Mouse (Mus musculus) stomach, embryonic 16.5 days (tissue): Measurements from ENCODE around the gene Tmem237. TPM values are rescaled to one million over a fixed set of nuclear protein-coding genes. Genes with fewer than 3 reads are reported as not detected.

Source experiments
- ATAC-seq: fragments of 200-750 bp; cut with Nextera tagmentation; 2 replicates; pipeline ENCODE4 v1.8.0; 2017; ENCODE audit warnings: moderate number of reproducible peaks, moderate TSS enrichment; ENCODE audit not compliant: insufficient read depth, low FRiP score
- H3K27ac ChIP-seq: fragments of 300-500 bp; sonication (generic); 2 replicates; pipeline ENCODE4 v1.5.1; 2014; ENCODE audit warnings: low read length
- H3K27me3 ChIP-seq: fragments of 300-500 bp; sonication (generic); 2 replicates; pipeline ENCODE4 v1.6.1; 2014; ENCODE audit warnings: low read length, control low read depth, mixed read lengths; ENCODE audit not compliant: control insufficient read depth, insufficient read depth
- H3K36me3 ChIP-seq: fragments of 300-500 bp; sonication (generic); 2 replicates; pipeline ENCODE4 v1.6.1; 2014; ENCODE audit warnings: low read length; ENCODE audit not compliant: control insufficient read depth, insufficient read depth
- H3K4me1 ChIP-seq: fragments of 300-500 bp; sonication (generic); 2 replicates; pipeline ENCODE4 v1.6.1; 2014; ENCODE audit warnings: low read length, control low read depth, mixed read lengths; ENCODE audit not compliant: control insufficient read depth, insufficient read depth
- H3K4me2 ChIP-seq: fragments of 300-500 bp; sonication (generic); 2 replicates; pipeline ENCODE4 v1.6.1; 2014; ENCODE audit warnings: low read depth, low read length, mixed read lengths
- H3K4me3 ChIP-seq: fragments of 300-500 bp; sonication (generic); replicated peaks from 2 replicates; pipeline ENCODE4 v1.5.1; 2014; ENCODE audit warnings: mild to moderate bottlenecking, low read length
- H3K9ac ChIP-seq: fragments of 300-500 bp; sonication (generic); 2 replicates; pipeline ENCODE4 v1.6.1; 2014; ENCODE audit warnings: low read length
- H3K9me3 ChIP-seq: fragments of 300-500 bp; sonication (generic); replicated peaks from 2 replicates; pipeline ENCODE4 v1.6.1; 2016; ENCODE audit warnings: low read length, control low read depth; ENCODE audit not compliant: control insufficient read depth
- WGBS: fragments of 180-500 bp; shearing (Covaris S2); extraction: QIAGEN DNeasy Blood & Tissue Kit; methylation state at CpG from one replicate; pipeline ENCODE4 v1.1.7; 2014; 5-methylcytosine and 5-hydroxymethylcytosine counted together
- polyA plus RNA-seq: library from polyadenylated mRNA; unstranded; fragments of >200 nt; fragmentation: Nextera tagmentation; extraction: Ambion mirVana; gene quantifications from 2 replicates; pipeline ENCODE4 v1.2.1, GENCODE M21; 2015

The Tmem237 gene
- 28.6 and 29.8 TPM in 2 replicates for polyA plus RNA-seq

DNA sequence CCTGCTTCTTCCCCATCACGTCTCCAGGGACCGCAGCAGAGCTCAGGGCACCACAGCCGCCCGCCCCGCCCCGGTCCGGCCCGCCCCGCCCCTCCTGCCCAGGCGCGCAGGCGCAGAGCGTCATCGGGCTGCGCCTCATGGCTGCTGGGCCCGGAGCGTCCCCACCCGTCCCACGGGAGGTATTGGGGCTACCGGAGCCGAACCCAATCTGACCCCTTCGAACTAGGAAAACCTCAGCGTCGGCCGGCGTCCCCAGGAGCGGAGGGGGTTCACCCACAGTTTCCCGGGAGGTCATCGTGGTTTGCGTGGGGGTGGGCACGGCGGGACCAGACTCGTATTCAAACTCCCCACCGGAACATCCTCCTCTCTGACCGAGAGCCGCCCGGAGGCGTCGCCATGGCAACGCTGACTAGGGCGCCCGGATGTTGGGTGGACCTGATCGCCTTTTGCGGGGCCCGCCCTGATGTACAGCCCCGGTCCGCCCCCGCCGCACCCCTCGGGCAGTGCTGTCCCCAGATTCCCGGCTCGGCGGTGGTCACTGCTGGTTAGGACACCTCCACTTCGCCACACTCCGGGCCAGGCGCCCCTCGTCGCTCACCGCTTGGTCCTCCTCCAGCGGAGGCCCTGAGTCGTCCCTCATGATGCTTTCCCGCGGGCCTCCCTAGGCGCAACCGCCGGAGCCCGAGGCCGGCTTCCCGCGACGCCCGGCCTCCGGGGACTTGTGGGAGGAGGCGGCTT, at the start of gene Tmem237:
Gene Tmem237, minus strand, starts transcription at position 689 of the 738 bp plus-strand sequence.
- H3K4me3 ChIP-seq, result peak within 1 kb of the TSS; percentile 79
- no peaks in the 10 kb centered on the region for H3K27me3 ChIP-seq
- H3K9me3 ChIP-seq, result no peaks in the 10 kb centered on the region
- no peaks in the 10 kb centered on the region for H3K4me1 ChIP-seq
- peak within 1 kb of the TSS; percentile 62 for H3K4me2 ChIP-seq
- peak within 1 kb of the TSS; percentile 63 for H3K27ac ChIP-seq
- peak; percentile 97 for ATAC-seq
- H3K36me3 ChIP-seq, result no peaks in the 10 kb centered on the region
- peak within 1 kb of the TSS; percentile 87 for H3K9ac ChIP-seq
- under 1% methylated on average over 70 of the region's 74 CpGs for WGBS

DNA sequence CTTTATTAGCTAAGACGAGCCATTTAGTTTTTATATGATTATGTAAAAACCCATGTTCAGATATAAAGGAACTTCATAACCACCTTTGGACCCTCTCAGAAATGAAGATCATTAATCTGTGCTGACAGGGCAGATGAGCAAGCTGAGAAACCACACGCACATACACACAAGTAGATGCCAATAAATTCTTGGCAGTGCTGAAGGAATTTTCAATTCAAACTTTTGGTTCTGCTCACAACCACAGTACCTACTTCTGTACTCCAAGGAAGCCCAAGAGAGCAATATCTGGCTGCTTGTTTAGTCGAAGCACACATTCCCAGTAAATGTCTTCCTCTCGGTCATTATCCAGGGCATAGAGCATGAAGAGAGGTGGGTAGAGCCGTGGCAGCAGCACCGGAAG, 49.4 kb upstream of the Tmem237 start:
- Histone ChIP-seq H3K9me3 (no peaks in the 10 kb centered on the region), H3K27me3 (no peaks in the 10 kb centered on the region), H3K36me3 (no peaks in the 10 kb centered on the region), H3K4me1 (no peaks in the 10 kb centered on the region), H3K4me3 (no peak overlapping the region), H3K9ac (no peak overlapping the region), H3K27ac (no peak overlapping the region), H3K4me2 (no peak overlapping the region)
- ATAC-seq, result no peak
- 81% methylated on average over 6 of the region's 6 CpGs for WGBS

DNA sequence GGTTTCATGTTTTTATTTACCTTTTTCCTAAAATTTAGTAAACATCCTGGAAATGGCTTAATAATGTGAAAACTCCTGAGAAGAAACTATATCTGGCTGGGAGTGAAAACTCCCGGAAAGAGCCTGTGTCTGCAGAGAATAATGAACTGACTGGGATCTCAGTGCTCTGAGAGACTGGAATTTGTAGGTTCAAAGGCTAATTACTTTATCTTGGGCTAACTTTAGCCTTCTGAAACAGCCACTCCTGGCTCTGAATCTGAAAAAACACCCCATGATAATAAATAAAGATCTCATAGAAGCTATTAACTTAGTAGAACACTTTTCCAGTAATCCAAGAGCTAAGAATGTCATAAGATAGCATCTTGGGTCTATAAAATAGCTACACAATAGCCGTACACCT, 48.3 kb upstream of the Tmem237 start:
- Histone ChIP-seq H3K27ac (no peak overlapping the region), H3K9ac (no peak overlapping the region), H3K4me1 (no peaks in the 10 kb centered on the region), H3K36me3 (no peaks in the 10 kb centered on the region), H3K4me2 (no peak overlapping the region), H3K4me3 (no peak overlapping the region), H3K9me3 (no peaks in the 10 kb centered on the region), H3K27me3 (no peaks in the 10 kb centered on the region)
- no peak for ATAC-seq
- 53% methylated on average over 2 of the region's 2 CpGs for WGBS

- WGBS, result 58% methylated on average over 4 of the region's 4 CpGs
- ATAC-seq, result no peak
- Histone ChIP-seq H3K36me3 (no peaks in the 10 kb centered on the region), H3K9ac (no peak overlapping the region), H3K4me1 (no peaks in the 10 kb centered on the region), H3K27me3 (no peaks in the 10 kb centered on the region), H3K4me2 (no peak overlapping the region), H3K27ac (no peak overlapping the region), H3K9me3 (no peaks in the 10 kb centered on the region), H3K4me3 (no peak overlapping the region)
These were observed 47.6 kb upstream of the Tmem237 start for GRCm38 (mm10) chr1:59167654-59168425.

- Histone ChIP-seq H3K9ac (no peak overlapping the region), H3K27ac (no peak overlapping the region), H3K36me3 (no peaks in the 10 kb centered on the region), H3K27me3 (no peaks in the 10 kb centered on the region), H3K4me1 (no peaks in the 10 kb centered on the region), H3K9me3 (no peaks in the 10 kb centered on the region), H3K4me3 (no peak overlapping the region), H3K4me2 (no peak overlapping the region)
- WGBS, result 83% methylated on average over 9 of the region's 9 CpGs
- 0 out of 2 replicates have a peak, but pooled peaks have one; percentile 21 for ATAC-seq
These were observed 46.2 kb upstream of the Tmem237 start for GRCm38 (mm10) chr1:59166232-59166905.

GRCm38 (mm10) chr1:59163918-59164317, 43.7 kb upstream of the Tmem237 start:
- 71% methylated on average over 5 of the region's 5 CpGs for WGBS
- H3K36me3 ChIP-seq, result no peaks in the 10 kb centered on the region
- ATAC-seq, result no peak

GRCm38 (mm10) chr1:59163030-59163461, 42.8 kb upstream of the Tmem237 start, which contains the start of gene Mpp4:
Gene Mpp4, minus strand, starts transcription at chr1:59163389.
- no peak for ATAC-seq
- no peak within 1 kb of the TSS for H3K27ac ChIP-seq
- H3K4me2 ChIP-seq, result no peak within 1 kb of the TSS
- WGBS, result 64% methylated on average over 12 of the region's 12 CpGs
- H3K9me3 ChIP-seq, result no peaks in the 10 kb centered on the region
- H3K27me3 ChIP-seq, result no peaks in the 10 kb centered on the region
- H3K36me3 ChIP-seq, result no peaks in the 10 kb centered on the region
- H3K4me1 ChIP-seq, result no peaks in the 10 kb centered on the region
- H3K4me3 ChIP-seq, result no peak within 1 kb of the TSS
- H3K9ac ChIP-seq, result no peak within 1 kb of the TSS

More at GRCm38 (mm10) chr1:59163918-59164317, 43.7 kb upstream of the Tmem237 start:
- no peaks in the 10 kb centered on the region for H3K27me3 ChIP-seq
- H3K4me3 ChIP-seq, result no peak overlapping the region
- H3K9me3 ChIP-seq, result no peaks in the 10 kb centered on the region
- no peaks in the 10 kb centered on the region for H3K4me1 ChIP-seq
- no peak overlapping the region for H3K9ac ChIP-seq
- no peak overlapping the region for H3K4me2 ChIP-seq
- no peak overlapping the region for H3K27ac ChIP-seq

GRCm38 (mm10) chr1:59162309-59163024, 42.3 kb upstream of the Tmem237 start:
- no peaks in the 10 kb centered on the region for H3K9me3 ChIP-seq
- ATAC-seq, result no peak
- no peaks in the 10 kb centered on the region for H3K4me1 ChIP-seq
- H3K27ac ChIP-seq, result no peak overlapping the region
- no peaks in the 10 kb centered on the region for H3K27me3 ChIP-seq
- H3K4me2 ChIP-seq, result no peak overlapping the region
- no peaks in the 10 kb centered on the region for H3K36me3 ChIP-seq
- H3K4me3 ChIP-seq, result no peak overlapping the region
- H3K9ac ChIP-seq, result no peak overlapping the region
- 76% methylated on average over 8 of the region's 8 CpGs for WGBS
